Mouse (Mus musculus): Measurements from ENCODE around the gene Prkci.

The Prkci gene

GRCm38 (mm10) chr3:31088789-31089775, 93.5 kb downstream of the Prkci start:
- DNase-seq (ENCODE audit: low spot score), result no peak

GRCm38 (mm10) chr3:31089956-31090355, 94.4 kb downstream of the Prkci start:
- DNase-seq (ENCODE audit: low spot score), result no peak

- DNase-seq (ENCODE audit: low spot score), result peak; percentile 46
These were observed 97.6 kb downstream of the Prkci start for GRCm38 (mm10) chr3:31093196-31093595.

- peak; percentile 69 for DNase-seq (ENCODE audit: low spot score)
These were observed 98.2 kb downstream of the Prkci start for GRCm38 (mm10) chr3:31093627-31094351.

- DNase-seq (ENCODE audit: low spot score), result peak; percentile 91
These were observed 99.1 kb downstream of the Prkci start, which contains the start of gene Skil for GRCm38 (mm10) chr3:31094531-31095178. Gene Skil, plus strand, starts transcription at chr3:31095058.

GRCm38 (mm10) chr3:31095179-31095490, 99.6 kb downstream of the Prkci start:
- no peak for DNase-seq (ENCODE audit: low spot score)

GRCm38 (mm10) chr3:31095491-31096154, 100.1 kb downstream of the Prkci start:
- peak; percentile 66 for DNase-seq (ENCODE audit: low spot score)

- no peak for DNase-seq (ENCODE audit: low spot score)
These were observed 100.9 kb downstream of the Prkci start for GRCm38 (mm10) chr3:31096155-31097101.

- DNase-seq (ENCODE audit: low spot score), result no peak
These were observed 101.7 kb downstream of the Prkci start for GRCm38 (mm10) chr3:31097102-31097720.

GRCm38 (mm10) chr3:31097976-31098375, 102.4 kb downstream of the Prkci start:
- no peak for DNase-seq (ENCODE audit: low spot score)

- no peak for DNase-seq (ENCODE audit: low spot score)
These were observed 103.0 kb downstream of the Prkci start for GRCm38 (mm10) chr3:31098556-31098955.

GRCm38 (mm10) chr3:31100026-31100425, 104.5 kb downstream of the Prkci start:
- DNase-seq (ENCODE audit: low spot score), result no peak

GRCm38 (mm10) chr3:31100802-31101201, 105.3 kb downstream of the Prkci start:
- no peak for DNase-seq (ENCODE audit: low spot score)
